Mouse (Mus musculus) megakaryocyte-erythroid progenitor cell, adult 5-6 weeks (primary cell): ENCODE data around the gene Rps6kc1. TPM values are rescaled to one million over a fixed set of nuclear protein-coding genes. Genes with fewer than 3 reads are reported as not detected.
"Not testable (repeated sequence)": the region's sequence is repeated elsewhere in the genome, so short reads cannot be mapped to it uniquely, and the experiment has no call there.

Experiments
- ATAC-seq: replicated peaks from 2 replicates; pipeline ENCODE4 v1.8.0; 2016; ENCODE audit warnings: mild to moderate bottlenecking, inconsistent platforms; ENCODE audit not compliant: severe bottlenecking, poor library complexity, low FRiP score, low TSS enrichment
- total RNA-seq, 2 experiments: library from RNA; stranded (forward) in 1 of 2; stranded (reverse) in 1 of 2; fragments of 200-1000, 215-1000 nt in 1 of 2; fragments of >200 nt in 1 of 2; fragmentation: Nextera tagmentation in 1 of 2; gene quantifications; 2 replicates each; pipeline ENCODE4 v1.2.3; 2014 to 2017

Rps6kc1 gene
- 10.3 and 20.0 TPM in 2 replicates for total RNA-seq (2014; fragmentation: Nextera tagmentation)
- 17.3 and 22.1 TPM in 2 replicates for total RNA-seq (2017)

GRCm38 (mm10) chr1:190911415-190912123 lies at the start of gene Rps6kc1:
Gene Rps6kc1, minus strand, starts transcription at chr1:190911770.
- ATAC-seq = peak; percentile 90

- ATAC-seq = peak; percentile 76
Measured at GRCm38 (mm10) chr1:190958821-190959220, 47.3 kb upstream of the Rps6kc1 start.

GRCm38 (mm10) chr1:190953009-190953408 lies 41.4 kb upstream of the Rps6kc1 start:
- ATAC-seq = no peak

GRCm38 (mm10) chr1:190951014-190951413 lies 39.4 kb upstream of the Rps6kc1 start:
- peak; percentile 48 for ATAC-seq

- no peak for ATAC-seq
Measured at GRCm38 (mm10) chr1:190948846-190949245, 37.3 kb upstream of the Rps6kc1 start.

GRCm38 (mm10) chr1:190948439-190948838 lies 36.9 kb upstream of the Rps6kc1 start:
- ATAC-seq = no peak

GRCm38 (mm10) chr1:190947986-190948385 lies 36.4 kb upstream of the Rps6kc1 start:
- ATAC-seq = no peak

- ATAC-seq = peak; percentile 94
Measured at GRCm38 (mm10) chr1:190944109-190944760, 32.7 kb upstream of the Rps6kc1 start.

GRCm38 (mm10) chr1:190939803-190940202 lies 28.2 kb upstream of the Rps6kc1 start:
- ATAC-seq = no peak

GRCm38 (mm10) chr1:190930181-190930580 lies 18.6 kb upstream of the Rps6kc1 start:
- no peak for ATAC-seq

- peak; percentile 39 for ATAC-seq
Measured at GRCm38 (mm10) chr1:190929010-190929695, 17.6 kb upstream of the Rps6kc1 start.

GRCm38 (mm10) chr1:190928370-190929009 lies 16.9 kb upstream of the Rps6kc1 start:
- peak; percentile 94 for ATAC-seq

- ATAC-seq = peak; percentile 54
Measured at GRCm38 (mm10) chr1:190927751-190928369, 16.3 kb upstream of the Rps6kc1 start.

GRCm38 (mm10) chr1:190927311-190927710 lies 15.7 kb upstream of the Rps6kc1 start:
- ATAC-seq = no peak

- not testable (repeated sequence) for ATAC-seq
Measured at GRCm38 (mm10) chr1:190924812-190925211, 13.2 kb upstream of the Rps6kc1 start, which contains the start of gene Angel2. Gene Angel2, plus strand, starts transcription at chr1:190925112.

- no peak for ATAC-seq
Measured at GRCm38 (mm10) chr1:190919725-190920469, 8.3 kb upstream of the Rps6kc1 start.

- ATAC-seq = no peak
Measured at GRCm38 (mm10) chr1:190918938-190919337, 7.4 kb upstream of the Rps6kc1 start.

GRCm38 (mm10) chr1:190912623-190913022 lies 1.1 kb upstream of the Rps6kc1 start:
- ATAC-seq = no peak

- no peak for ATAC-seq
Measured at GRCm38 (mm10) chr1:190910836-190911235, 734 bp downstream of the Rps6kc1 start.
